Mouse (Mus musculus): ENCODE data around the gene Sec24d. TPM values are rescaled to one million over a fixed set of nuclear protein-coding genes. Genes with fewer than 3 reads are reported as not detected.

Sec24d gene
- total RNA-seq, 1 experiment, result 20.0 TPM

DNA sequence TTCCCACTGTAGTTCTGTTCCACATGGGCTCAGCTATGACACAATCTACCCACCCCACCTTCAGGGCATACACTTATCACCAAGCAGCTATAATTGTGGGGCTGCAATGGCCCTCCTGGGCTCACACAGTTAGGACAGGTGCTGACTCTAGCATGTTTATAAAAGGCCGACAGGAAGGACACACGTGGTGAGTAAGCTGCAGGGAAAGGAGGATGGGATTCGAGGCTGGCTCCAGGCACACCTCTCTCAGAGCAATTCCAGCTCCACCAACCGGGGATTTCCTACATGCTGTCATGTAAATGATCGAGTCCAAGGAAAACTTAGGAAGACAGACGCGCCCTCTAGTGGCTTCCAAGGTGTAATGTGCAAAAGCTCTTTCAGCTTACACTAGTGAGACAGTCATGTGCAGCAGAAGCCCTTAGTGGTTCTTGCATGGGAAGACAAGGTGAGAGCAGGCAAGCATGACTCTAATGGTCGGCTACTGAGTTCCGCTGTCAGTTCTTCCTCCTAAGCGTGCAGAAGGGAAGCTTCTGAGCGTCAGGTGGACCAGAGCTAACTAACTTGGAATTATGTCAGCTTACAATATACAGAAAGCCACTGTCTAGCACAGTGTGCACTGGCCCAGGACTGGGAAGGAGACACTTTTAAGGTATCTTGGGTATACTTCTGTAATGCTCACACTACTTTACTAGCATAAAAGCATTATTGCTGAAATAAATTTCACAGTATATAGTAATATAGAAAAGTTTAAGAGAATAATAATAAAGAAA lies 104.7 kb downstream of the Sec24d start:
- Histone ChIP-seq H3K36me3 (ENCODE audit: control insufficient read depth, insufficient read depth, low read length, poor library complexity, severe bottlenecking) (peaks cover 10% of the 10 kb centered on the region), H3K4me1 (ENCODE audit: control insufficient read depth in 2 of 2, insufficient read depth in 2 of 2, low read length in 2 of 2, poor library complexity in 1 of 2) (peaks cover 0 to 8% of the 10 kb centered on the region in 2 experiments; a peak in 3 of 4 replicates), H3K9me3 (ENCODE audit: control insufficient read depth, insufficient read depth, low read depth, low read length) (no peaks in the 10 kb centered on the region), H3K9ac (ENCODE audit: insufficient read depth, low read depth, low read length, poor library complexity, severe bottlenecking) (peak overlapping the region; percentile 50; the same call in 1 of the 2 replicates), H3K27ac (ENCODE audit: insufficient read depth, low read depth, low read length, poor library complexity, severe bottlenecking) (no peak overlapping the region), H3K4me3 (ENCODE audit: insufficient read depth in 1 of 2, low read depth in 1 of 2, low read length in 2 of 2, poor library complexity in 1 of 2, severe bottlenecking in 1 of 2) (no peak overlapping the region)
- TF ChIP-seq ZC3H11A (IDR thresholded peaks at IDR 0.05; ENCODE audit: borderline replicate concordance, low read depth, low read length), result peak; percentile 27; the same call in 1 of the 2 replicates
- TF ChIP-seq ZNF384 (IDR thresholded peaks at IDR 0.05; ENCODE audit: low read depth, low read length), result no peak
- peak; percentile 95 for DNase-seq (ENCODE audit: low read depth, low spot score)
- in situ Hi-C loops (cut with MboI; ENCODE audit: low sequenced_read_pairs in 2 of 2, unreplicated experiment in 2 of 2), result no loop called here

DNA sequence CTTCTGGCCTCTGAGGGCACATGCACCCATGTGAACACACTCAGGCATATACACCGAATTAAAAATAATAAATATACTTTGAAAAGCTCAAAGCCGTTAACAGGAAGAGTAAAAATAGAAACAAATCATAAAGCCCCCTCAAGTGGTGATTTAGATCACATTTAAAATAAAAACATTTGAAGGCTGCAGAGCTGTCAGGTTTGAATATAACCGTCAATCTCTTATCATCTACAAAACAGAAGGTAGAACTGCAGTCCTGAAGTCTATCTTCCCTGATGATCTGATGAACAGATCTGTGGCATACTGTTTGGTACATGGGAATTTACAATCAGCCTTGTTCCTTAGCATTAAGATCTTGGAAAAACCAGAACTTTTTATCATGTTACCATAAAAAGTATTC lies 109.3 kb downstream of the Sec24d start:
- no peak for TF ChIP-seq ZC3H11A (IDR thresholded peaks at IDR 0.05; ENCODE audit: borderline replicate concordance, low read depth, low read length)
- no peak for TF ChIP-seq CHD2 (IDR thresholded peaks at IDR 0.05; ENCODE audit: low read depth, low read length)
- TF ChIP-seq MAFK (IDR thresholded peaks at IDR 0.05; ENCODE audit: insufficient read depth, low read depth, low read length), result no peak
- TF ChIP-seq HCFC1 (IDR thresholded peaks at IDR 0.05; ENCODE audit: borderline replicate concordance, insufficient read depth, low read length), result no peak
- TF ChIP-seq ZNF384 (IDR thresholded peaks at IDR 0.05; ENCODE audit: low read depth, low read length), result no peak
- Histone ChIP-seq H3K4me1 (ENCODE audit: control insufficient read depth in 2 of 2, insufficient read depth in 2 of 2, low read length in 2 of 2, poor library complexity in 1 of 2) (peaks cover 0 to 2% of the 10 kb centered on the region in 2 experiments; a peak in 2 of 4 replicates), H3K9me3 (ENCODE audit: control insufficient read depth, insufficient read depth, low read depth, low read length) (no peaks in the 10 kb centered on the region), H3K27ac (ENCODE audit: insufficient read depth, low read depth, low read length, poor library complexity, severe bottlenecking) (no peak overlapping the region), H3K9ac (ENCODE audit: insufficient read depth, low read depth, low read length, poor library complexity, severe bottlenecking) (no peak overlapping the region), H3K36me3 (ENCODE audit: control insufficient read depth, insufficient read depth, low read length, poor library complexity, severe bottlenecking) (peaks cover 8% of the 10 kb centered on the region), H3K4me3 (ENCODE audit: insufficient read depth in 1 of 2, low read depth in 1 of 2, low read length in 2 of 2, poor library complexity in 1 of 2, severe bottlenecking in 1 of 2) (no peak overlapping the region)
- in situ Hi-C loops (cut with MboI; ENCODE audit: low sequenced_read_pairs in 2 of 2, unreplicated experiment in 2 of 2), result no loop called here
- no peak for DNase-seq (ENCODE audit: low read depth, low spot score)

DNA sequence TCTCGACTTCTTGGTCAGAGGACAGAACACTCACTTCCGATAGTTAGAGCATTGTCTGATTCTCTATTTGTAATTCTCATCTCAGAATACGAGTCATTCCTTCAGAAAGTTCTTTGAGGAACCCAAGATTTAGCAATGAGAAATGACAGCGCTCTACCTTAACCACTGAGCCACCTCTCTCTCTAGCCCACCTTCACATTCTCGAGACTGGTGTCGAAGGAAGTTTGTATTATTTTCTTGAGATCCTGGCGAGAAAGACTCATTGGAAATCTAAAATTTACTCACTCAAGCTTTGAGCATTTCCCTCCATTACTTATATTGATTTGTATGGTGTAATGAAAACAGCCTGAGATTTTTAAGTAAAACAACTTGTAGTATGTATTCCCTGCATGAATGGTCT lies 117.2 kb downstream of the Sec24d start:
- TF ChIP-seq CHD2 (IDR thresholded peaks at IDR 0.05; ENCODE audit: low read depth, low read length) (no peak), ZNF384 (IDR thresholded peaks at IDR 0.05; ENCODE audit: low read depth, low read length) (no peak), MAFK (IDR thresholded peaks at IDR 0.05; ENCODE audit: insufficient read depth, low read depth, low read length) (no peak), HCFC1 (IDR thresholded peaks at IDR 0.05; ENCODE audit: borderline replicate concordance, insufficient read depth, low read length) (no peak), ZC3H11A (IDR thresholded peaks at IDR 0.05; ENCODE audit: borderline replicate concordance, low read depth, low read length) (no peak)
- Histone ChIP-seq H3K27ac (ENCODE audit: insufficient read depth, low read depth, low read length, poor library complexity, severe bottlenecking) (no peak overlapping the region), H3K4me3 (ENCODE audit: insufficient read depth in 1 of 2, low read depth in 1 of 2, low read length in 2 of 2, poor library complexity in 1 of 2, severe bottlenecking in 1 of 2) (peak overlapping the region in 1 of 2 experiments; percentile 90; a peak in 1 of 4 replicates), H3K4me1 (ENCODE audit: control insufficient read depth in 2 of 2, insufficient read depth in 2 of 2, low read length in 2 of 2, poor library complexity in 1 of 2) (peaks cover 0 to 2% of the 10 kb centered on the region in 2 experiments; a peak in 1 of 4 replicates), H3K9ac (ENCODE audit: insufficient read depth, low read depth, low read length, poor library complexity, severe bottlenecking) (no peak overlapping the region; the same call in 1 of the 2 replicates), H3K9me3 (ENCODE audit: control insufficient read depth, insufficient read depth, low read depth, low read length) (no peaks in the 10 kb centered on the region), H3K36me3 (ENCODE audit: control insufficient read depth, insufficient read depth, low read length, poor library complexity, severe bottlenecking) (peaks cover 4% of the 10 kb centered on the region)
- DNase-seq (ENCODE audit: low read depth, low spot score), result no peak
- in situ Hi-C loops (cut with MboI; ENCODE audit: low sequenced_read_pairs in 2 of 2, unreplicated experiment in 2 of 2), result no loop called here

DNA sequence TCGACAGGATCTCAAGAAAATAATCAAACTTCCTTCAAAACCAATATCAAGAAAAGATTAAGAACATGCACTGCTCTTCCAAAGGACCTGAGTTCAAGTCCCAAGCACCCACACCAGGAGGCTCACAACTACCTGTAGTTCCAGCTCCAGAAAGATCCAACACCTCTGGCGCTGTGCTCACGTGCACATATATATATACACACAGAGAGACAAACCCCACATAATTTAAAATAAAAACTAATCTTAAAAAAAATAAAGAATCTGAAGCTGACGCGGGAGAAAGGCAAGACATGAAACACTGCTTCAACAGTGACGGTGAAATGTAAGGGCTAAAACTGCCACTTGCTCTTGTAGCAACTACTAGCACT lies 117.8 kb downstream of the Sec24d start:
- H3K9me3 ChIP-seq (ENCODE audit: control insufficient read depth, insufficient read depth, low read depth, low read length), result no peaks in the 10 kb centered on the region
- H3K36me3 ChIP-seq (ENCODE audit: control insufficient read depth, insufficient read depth, low read length, poor library complexity, severe bottlenecking), result peaks cover 4% of the 10 kb centered on the region
- H3K4me3 ChIP-seq (ENCODE audit: insufficient read depth in 1 of 2, low read depth in 1 of 2, low read length in 2 of 2, poor library complexity in 1 of 2, severe bottlenecking in 1 of 2), result peak overlapping the region; percentile 90 to 100
- H3K9ac ChIP-seq (ENCODE audit: insufficient read depth, low read depth, low read length, poor library complexity, severe bottlenecking), result peak overlapping the region; percentile 100
- H3K27ac ChIP-seq (ENCODE audit: insufficient read depth, low read depth, low read length, poor library complexity, severe bottlenecking), result 0 out of 2 replicates have a peak overlapping the region, but pooled peaks have one; percentile 8
- in situ Hi-C loops (cut with MboI; ENCODE audit: low sequenced_read_pairs in 2 of 2, unreplicated experiment in 2 of 2), result no loop called here
- no peak for TF ChIP-seq CHD2 (IDR thresholded peaks at IDR 0.05; ENCODE audit: low read depth, low read length)
- TF ChIP-seq MAFK (IDR thresholded peaks at IDR 0.05; ENCODE audit: insufficient read depth, low read depth, low read length), result no peak
- TF ChIP-seq ZNF384 (IDR thresholded peaks at IDR 0.05; ENCODE audit: low read depth, low read length), result no peak
- no peak for TF ChIP-seq HCFC1 (IDR thresholded peaks at IDR 0.05; ENCODE audit: borderline replicate concordance, insufficient read depth, low read length)
- TF ChIP-seq ZC3H11A (IDR thresholded peaks at IDR 0.05; ENCODE audit: borderline replicate concordance, low read depth, low read length), result no peak
- H3K4me1 ChIP-seq (ENCODE audit: control insufficient read depth in 2 of 2, insufficient read depth in 2 of 2, low read length in 2 of 2, poor library complexity in 1 of 2), result peaks cover 0 to 2% of the 10 kb centered on the region in 2 experiments; a peak in 1 of 4 replicates
- no peak for DNase-seq (ENCODE audit: low read depth, low spot score)

Measured in ES-E14 (cell line).